Mouse (Mus musculus): ENCODE results near the gene Prkcq.

Gene Prkcq

DNA sequence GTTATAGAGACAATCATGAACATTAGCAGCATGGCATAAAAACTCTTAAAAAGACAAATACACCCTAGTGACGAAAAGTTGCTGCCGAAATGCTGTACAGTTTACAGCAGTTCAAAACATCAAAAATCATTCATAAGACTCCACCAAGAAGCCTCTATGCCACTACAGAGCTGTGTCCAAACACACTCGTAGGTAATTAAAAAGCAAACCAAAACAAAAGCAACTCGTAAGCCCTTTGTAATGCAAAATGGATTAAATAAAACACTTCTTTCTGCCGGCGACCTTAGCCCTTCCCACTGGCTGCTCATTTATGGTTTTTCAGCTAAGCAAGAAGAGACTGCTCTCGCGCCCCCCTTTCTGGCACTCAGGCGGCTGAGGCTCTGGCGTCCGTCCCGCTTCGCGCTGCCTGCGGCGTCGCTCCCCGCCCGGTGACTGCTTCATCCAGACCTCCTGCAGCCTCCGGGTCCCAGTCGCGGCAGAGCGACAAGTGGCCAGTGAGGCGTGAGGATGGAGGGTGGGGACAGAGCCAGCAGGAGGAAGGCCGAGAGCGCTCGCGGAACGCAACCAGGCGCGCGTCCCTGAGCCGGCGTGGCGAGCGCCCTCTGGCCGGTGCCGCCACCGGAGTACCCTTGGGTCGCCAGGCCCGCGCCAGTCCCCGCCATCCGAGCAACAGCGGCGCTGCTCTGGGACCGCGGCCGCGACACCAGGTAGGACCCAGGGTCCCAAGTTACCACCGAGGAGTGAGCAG is at the start of gene Prkcq:
TSS of gene Prkcq (plus strand) at position 355 of the 748 bp plus-strand sequence.
- DNase-seq, result peak; percentile 43

GRCm38 (mm10) chr2:11130881-11131280 is 41.0 kb upstream of the Prkcq start:
- DNase-seq, result no peak

DNA sequence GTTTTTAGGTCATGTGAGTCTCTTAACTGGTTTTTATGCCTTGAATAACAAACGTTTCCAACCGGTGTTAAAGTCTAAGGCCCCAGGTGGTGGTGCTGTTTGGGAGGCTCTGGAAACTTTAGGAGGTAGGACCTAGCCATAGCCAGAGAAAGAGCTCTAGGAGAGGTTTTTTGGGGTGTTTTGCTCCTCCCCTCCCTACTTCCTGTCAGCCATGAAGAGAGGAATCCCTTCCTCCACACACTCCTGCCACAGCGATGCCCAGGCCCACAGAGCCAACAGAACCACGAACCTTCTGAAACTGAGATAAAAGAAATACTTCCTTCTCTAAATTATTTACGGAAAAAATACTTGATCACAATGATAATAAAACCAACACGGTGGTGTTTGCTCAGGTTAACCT is 36.2 kb upstream of the Prkcq start:
- no peak for DNase-seq

GRCm38 (mm10) chr2:11138076-11138475 is 33.8 kb upstream of the Prkcq start:
- no peak for DNase-seq

- no peak for DNase-seq
Measured at GRCm38 (mm10) chr2:11139518-11140152, 32.3 kb upstream of the Prkcq start.

DNA sequence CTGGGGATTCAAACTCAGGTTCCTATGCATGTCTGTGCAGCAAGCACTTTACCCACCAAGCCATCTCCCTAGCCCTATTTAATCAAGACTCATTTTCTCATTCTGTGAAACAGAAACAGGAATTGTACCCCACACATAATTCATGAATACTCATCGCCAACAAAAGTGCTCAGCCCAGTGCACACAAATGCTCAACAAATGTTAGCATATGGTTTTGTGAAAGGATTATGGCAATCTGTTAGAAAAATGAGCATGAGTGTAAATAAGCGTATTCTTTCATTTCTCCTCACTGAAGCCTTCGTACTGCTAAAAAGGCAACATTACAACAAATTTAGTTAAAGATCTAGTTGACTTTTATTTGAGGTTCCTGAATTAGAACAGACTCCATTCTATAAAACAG is 31.5 kb upstream of the Prkcq start:
- no peak for DNase-seq

GRCm38 (mm10) chr2:11149091-11149490 is 22.8 kb upstream of the Prkcq start:
- DNase-seq, result peak; percentile 8

GRCm38 (mm10) chr2:11150975-11151374 is 20.9 kb upstream of the Prkcq start:
- DNase-seq, result no peak

DNA sequence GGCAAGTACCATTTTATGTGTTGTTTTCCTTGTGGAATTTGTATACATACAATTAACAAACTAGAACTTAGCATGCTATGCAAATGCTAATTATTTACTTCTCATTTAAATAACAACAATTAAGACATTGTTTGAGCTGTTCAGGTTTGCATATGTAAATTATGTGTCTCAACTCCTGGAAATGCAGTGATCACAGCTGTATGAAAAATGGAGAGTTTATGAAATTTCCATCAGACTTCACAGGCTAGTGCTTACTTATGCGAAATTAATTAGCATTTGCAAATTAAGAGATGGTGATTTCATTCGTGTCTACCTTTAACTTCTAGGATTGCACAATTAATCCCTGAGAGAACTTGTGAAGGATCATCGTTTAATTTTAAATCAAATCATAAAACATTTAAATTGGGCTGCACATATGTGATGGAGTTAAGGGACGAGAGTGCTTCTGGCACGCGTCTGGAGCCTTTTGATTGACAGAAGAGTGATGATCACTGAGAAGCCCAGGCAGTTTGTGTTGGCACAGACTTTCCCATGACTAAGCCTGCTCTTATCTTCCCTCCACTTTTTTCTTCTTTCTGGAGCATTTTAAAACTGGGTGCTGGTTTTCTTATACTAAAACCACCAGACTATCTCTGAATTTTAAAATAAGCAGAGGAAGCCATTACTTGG is 20.1 kb upstream of the Prkcq start:
- no peak for DNase-seq

DNA sequence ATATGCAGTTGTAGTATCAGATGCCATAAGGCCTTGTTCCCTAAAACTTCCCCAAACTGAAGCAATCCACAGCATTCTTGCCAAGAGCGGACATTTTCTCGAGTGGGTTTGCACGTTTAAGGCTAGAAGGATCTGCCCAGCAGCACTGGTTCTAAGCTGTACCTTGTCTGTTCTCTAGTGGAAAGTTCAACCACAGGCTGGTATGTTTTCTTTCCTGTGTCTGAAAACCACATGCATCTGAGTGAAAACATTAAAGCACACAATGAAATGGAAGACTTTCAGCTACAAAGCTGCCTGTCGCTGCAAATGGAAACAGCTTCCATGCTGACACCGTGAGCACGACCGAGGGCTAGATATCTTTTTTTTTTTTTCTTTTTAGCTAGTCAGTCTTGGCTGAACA is 12.3 kb upstream of the Prkcq start:
- no peak for DNase-seq

DNA sequence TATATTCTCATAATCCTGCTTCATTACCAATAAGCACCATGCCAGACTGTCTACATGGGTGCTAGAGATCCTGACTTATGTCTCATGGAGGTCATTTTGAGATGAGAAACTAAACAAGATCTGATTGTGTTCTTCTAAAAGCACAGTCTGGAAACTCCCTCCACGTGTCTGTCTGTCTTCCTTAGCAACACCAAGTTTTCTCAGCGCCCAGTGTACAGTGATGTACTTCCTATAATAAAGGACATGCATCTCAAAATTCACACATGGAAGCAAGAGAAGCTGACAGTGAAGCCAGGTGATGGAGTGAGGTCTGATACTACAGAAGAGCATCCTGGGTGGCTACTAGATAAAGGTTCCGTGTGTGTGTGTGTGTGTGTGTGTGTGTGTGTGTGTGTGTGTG is 11.2 kb upstream of the Prkcq start:
- no peak for DNase-seq

DNA sequence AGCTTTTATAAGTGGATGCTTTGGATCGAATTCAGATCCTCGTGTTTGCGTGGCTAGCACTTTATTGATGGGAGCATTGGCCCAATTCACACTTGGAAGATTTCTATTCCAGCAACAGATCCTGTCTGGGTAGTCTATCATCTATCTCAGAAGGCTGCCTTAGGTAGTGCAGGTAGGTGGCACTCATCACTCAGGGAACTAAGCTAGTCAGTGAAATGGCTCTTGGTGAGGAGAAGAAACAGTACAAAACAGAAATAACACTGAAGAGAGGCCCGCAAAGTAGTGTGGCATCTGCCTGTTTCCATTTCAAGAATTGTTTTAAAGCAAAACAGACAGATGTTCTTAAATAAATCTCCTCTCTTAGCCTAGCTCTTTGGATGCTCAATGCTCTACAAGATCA is 10.6 kb upstream of the Prkcq start:
- no peak for DNase-seq

DNA sequence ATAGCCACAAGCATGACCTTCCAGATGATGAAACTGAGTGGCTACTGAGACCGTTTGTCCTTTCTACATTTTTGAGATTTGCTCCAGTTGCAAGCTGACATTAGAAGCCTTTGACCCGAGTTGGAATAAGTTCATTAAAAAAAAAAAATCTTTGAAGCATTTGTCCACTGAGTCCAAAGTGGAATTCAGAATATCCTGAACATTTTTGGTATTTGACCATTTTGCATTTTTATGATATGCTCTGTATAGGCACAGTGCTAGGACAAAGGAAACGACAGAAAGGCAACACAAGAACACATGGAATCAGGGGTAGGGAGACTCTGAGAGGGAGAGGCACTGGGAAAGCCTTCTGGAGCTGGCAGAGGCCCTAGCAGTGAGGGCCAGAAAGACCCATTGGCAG is 9.2 kb upstream of the Prkcq start:
- no peak for DNase-seq

DNA sequence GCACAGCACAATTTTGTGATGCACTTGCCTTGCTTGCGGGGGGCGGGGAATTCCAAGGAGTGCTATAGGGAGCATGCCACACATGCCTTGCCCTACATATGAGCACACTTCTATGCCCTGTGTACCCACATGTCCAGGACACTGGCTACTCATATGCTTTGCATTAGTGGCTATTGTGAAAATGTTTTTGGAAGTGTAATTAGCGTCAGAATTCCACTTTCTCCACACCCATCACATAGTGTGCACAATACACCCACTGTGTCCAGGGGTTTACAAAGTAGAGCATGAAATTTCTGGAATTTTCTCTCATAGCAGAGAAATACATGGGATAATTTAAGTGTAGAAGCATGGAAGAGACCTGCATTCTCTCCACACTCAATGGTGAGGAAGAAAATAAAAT is 7.7 kb upstream of the Prkcq start:
- no peak for DNase-seq

- DNase-seq, result no peak
Measured at GRCm38 (mm10) chr2:11169721-11170335, 2.1 kb upstream of the Prkcq start.

DNA sequence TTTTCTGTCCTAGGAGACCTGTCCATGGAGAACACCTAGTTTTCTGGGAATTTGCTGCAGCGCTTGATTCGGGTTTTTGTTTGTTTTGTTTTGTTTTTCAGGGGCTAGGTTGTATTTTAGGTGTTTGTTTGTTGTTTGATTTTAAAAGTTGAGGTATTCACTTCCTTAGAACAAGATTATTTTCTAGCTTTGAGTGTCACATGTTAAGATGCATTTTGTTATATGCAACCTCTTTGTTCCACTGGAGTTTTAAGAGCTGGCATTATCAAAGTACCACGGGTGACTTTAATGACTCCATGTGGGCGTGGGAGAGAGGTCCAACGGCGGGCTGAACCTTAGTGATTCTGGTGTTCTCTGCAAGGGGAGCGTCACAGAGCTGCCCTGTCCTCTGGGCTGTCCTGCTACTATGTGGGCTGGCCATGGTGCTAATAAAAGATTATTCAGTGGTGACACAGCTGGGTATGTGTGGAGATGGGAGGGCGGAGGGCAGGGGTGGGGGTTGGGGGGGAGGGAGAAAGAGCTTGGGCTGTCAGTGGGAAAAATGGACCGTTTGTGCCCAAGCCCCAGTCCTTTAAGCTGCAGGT is 1.0 kb downstream of the Prkcq start:
- DNase-seq, result peak; percentile 7

GRCm38 (mm10) chr2:11173521-11173920 is 1.6 kb downstream of the Prkcq start:
- DNase-seq, result no peak

- DNase-seq, result no peak
Measured at GRCm38 (mm10) chr2:11174101-11174500, 2.2 kb downstream of the Prkcq start.

DNA sequence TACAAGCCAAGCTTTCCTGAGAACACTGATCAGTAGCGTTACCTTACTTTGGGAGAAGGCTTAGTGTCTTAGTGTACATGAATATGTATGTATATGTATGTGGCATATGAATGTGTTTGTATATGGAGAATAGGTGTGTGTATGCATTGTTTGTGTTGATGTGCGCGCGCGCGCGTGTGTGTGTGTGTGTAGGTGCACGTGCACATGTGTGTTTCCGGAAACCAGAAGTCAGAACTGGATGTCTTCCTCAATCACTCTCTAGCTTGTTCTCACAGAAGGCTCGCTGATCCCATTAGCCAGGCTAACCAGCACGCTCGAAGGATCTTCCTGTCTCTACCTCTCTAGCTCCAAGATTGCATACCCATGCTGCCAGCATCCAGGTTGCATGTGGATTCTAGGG is 6.0 kb downstream of the Prkcq start:
- DNase-seq, result no peak

GRCm38 (mm10) chr2:11181510-11181909 is 9.6 kb downstream of the Prkcq start:
- no peak for DNase-seq

DNA sequence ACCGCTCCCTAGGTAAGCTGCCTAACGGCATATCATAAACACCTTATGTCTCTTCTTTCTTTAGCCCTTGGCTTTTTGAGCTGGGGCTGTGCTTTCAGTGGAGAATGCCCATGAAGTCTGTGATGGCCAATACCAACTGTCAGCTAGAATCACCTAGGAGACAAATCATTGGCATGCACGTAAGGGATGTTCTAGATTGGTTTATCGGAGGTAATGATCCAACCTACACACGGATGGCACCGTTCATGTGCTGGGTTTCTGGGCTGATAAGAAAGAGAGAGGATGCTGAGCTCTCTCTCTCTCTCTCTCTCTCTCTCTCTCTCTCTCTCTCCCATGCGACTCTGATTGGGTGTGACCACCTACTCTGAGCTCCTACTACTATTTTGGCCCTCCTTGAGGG is 10.2 kb downstream of the Prkcq start:
- DNase-seq, result no peak

DNA sequence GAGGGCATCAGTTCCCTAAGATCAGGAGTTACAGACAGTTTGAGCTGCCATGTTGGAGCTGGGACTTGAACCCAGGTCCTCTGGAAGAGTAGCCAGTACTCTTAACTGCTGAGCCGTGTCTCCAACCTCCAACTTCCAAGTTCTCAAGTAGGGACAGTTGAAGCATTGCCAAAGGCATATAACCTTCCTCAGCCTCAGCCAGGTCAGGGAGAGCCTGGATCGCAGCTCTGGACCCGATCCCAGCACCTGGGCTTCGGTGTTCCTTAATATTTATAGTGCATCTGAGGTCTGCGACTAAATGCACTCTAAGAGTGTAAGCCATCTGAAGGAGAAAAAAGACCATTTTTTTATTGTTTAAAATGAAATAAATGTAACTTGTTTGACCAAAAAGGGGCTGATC is 12.1 kb downstream of the Prkcq start:
- no peak for DNase-seq

DNA sequence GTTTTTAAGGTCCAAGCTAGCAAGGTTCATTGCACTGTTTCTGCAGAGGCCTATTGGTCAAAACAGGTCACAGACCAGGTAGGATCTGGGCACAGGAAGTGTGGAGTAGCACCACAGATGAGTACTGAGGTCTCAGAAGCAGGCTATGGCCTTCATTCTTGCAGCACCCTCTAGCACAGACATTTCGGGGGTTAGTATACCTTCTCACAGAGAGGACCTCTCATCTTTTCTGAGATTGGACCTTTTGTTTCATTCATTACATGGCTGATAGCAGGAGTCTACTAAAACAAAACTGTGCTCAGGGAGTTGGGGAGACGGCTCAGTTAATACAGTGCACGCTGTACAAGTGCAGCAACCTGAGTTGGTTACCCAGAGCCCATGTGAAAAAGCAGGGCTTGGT is 14.7 kb downstream of the Prkcq start:
- no peak for DNase-seq
